In the genomic region with DNA sequence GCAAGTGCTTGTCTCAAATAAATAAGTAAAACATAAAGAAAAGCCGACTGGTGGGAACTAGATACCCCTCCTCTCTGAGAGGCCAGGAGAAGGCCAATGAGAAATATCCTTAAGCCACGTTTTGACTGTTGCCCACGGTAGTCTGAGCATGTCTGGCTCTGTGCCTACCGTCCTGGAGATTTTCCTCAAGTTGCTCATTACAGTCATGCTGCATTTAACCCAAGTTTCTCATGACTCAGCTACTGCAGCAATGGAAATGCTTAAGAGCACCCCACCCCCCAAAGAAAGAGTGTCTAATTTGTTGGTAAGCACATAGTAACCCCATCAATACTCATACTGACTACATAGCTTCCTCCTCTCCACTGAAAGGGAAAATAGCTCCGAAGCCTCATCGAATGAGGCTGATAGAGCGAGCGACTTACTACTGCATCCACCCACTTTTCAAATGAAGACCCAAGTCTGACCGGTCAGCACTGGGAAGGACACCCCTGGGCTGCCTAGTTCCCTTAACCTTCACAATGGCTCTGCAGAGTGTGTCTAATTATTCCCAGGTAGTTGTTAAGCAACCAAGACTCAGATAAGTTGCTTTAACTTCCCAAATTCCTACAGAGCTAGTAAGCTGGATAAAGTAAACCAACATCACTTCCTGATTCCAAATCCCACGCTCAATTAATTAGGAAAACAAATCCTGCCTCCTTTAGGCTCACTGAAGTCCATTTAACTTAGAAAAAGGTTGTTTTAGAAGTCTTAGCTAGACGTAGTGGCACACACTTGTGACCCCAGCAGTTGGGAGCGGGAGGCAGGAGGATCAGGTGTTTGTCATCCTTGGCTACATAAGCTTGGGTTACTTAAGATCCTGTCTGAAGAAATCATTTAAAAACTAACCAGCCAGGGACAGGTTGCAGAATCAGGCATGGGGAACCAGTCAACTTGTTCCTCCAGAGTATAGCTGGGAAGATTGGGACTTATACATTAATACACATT, we compare ENCODE assay signal across 1 mouse cellular context.
TF ChIP-seq lines count a peak whose summit lies in the region.

No protein-coding gene starts in this region.

TF ChIP-seq in myocyte, 11 proteins besides CTCF, POLR2A, EP300 and RAD21 (continued from another document):
- no peak for TF ChIP-seq MYOG (IDR thresholded peaks at IDR 0.05; ENCODE audit: control insufficient read depth in 1 of 3, insufficient read depth in 1 of 3, insufficient read length in 2 of 3, low read depth in 2 of 3)
- no peak for TF ChIP-seq E2F4 (IDR thresholded peaks at IDR 0.05; ENCODE audit: insufficient read depth)
